Mouse (Mus musculus): ENCODE measurements around the gene Acadl. TPM values are rescaled to one million over a fixed set of nuclear protein-coding genes. Genes with fewer than 3 reads are reported as not detected.

The Acadl gene
- polyA plus RNA-seq, 1 experiment from 2014 or later: 40.7 TPM

DNA sequence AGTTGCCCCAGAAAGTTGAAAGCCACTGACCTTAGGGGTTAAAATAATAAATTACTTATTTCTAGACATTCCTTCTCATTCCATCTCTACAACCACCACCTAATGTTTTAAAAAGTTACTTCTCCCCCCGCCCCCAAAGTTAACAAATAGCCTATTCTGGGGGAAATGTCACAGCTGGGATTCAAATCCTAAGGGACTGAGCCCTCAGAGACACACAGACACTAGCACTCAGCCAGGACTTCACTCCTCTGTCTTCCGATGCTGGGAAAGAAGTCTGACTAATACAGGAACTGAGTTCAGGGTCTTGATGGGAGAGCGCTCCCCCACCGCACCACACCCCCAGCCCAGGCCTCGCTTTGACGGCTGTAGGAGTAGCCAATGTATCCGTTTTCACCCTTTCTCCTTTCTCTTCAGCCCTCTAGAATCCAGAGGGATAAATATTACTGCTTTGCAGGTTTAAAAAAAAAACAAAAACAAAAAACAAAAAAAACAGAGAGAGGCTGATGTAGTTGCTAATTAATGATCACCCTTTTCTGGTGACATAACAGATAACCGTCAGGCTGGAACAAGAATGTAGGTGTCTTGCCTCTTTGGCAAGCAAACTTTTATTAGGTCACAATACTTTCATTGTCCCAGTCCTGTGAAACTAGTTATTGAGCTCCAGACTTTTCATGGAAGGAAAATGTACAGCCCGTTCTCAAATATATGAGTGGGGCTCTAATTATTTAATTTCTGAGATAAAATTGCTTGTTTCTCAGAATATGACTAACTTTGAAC is 31.1 kb downstream of the Acadl start:
- H3K27ac ChIP-seq (ENCODE audit: low read depth, low read length): no peak overlapping the region
- no peaks in the 10 kb centered on the region for H3K4me1 ChIP-seq (ENCODE audit: control insufficient read depth, insufficient read depth, low read length)
- H3K4me3 ChIP-seq (ENCODE audit: low read depth, low read length): no peak overlapping the region
- 70% methylated on average over 9 of the region's 9 CpGs for WGBS
- no peaks in the 10 kb centered on the region for H3K9me3 ChIP-seq (ENCODE audit: control insufficient read depth, low read length)
- ATAC-seq (ENCODE audit: low read depth): no peak
- H3K9ac ChIP-seq (replicated peaks; ENCODE audit: low read depth, low read length): no peak overlapping the region
- no peak overlapping the region for H3K4me2 ChIP-seq (ENCODE audit: low read depth, low read length)
- no peaks in the 10 kb centered on the region for H3K36me3 ChIP-seq (ENCODE audit: control insufficient read depth, insufficient read depth, low read length)
- H3K27me3 ChIP-seq (ENCODE audit: control insufficient read depth, insufficient read depth, low read length): no peaks in the 10 kb centered on the region

DNA sequence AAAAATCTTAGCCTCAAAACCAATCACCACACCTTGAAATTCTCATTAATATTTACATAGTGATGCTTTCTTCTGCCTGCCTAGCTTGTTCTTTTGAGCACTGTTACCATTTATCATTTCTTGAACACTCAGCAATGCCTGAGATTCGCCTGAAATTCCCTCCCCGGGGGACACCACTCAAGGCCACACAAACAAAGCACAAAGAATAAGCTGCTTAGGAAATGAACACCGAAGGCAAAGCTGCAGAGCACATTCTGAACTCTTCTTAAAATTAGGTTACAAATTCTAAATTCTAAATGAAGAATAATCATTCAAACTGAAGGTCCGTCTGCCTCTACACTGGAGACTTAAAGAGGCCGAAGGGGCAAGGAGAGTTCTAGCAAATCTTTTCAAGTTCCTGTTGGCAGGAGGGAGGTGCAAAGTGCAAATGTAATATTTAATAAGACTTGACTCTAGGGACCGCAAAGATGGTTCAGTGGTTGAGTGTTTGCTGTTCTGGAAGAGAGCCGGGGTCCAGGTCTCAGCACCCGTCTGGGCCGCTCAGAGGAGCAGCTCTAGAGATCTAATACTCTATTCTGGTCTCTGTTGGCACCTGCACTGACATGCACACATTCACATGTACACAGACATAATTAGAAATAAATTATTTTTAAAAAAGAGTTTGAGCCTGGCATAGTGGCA is 33.5 kb downstream of the Acadl start:
- H3K27ac ChIP-seq (ENCODE audit: low read depth, low read length): no peak overlapping the region
- 78% methylated on average over 9 of the region's 9 CpGs for WGBS

DNA sequence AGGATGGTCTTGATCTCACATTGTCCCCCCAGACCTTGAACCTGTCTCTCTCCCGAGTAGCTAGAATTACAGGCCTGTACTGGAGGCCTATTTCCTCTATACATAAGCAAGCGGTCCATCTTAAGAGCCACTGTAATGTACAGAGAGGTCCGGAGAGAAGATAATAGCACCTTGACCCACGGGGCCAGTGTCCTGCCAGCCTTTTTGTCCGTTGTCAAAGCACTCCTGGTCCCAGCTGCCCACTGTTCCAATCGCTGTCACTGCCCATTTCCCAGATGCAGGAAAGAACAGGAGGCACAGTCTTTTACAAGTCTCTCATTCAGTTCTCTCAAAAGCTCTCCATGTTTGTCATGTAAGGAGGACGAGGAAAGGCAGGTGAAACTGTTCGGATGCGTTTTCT is 41.1 kb downstream of the Acadl start:
- H3K9ac ChIP-seq (replicated peaks; ENCODE audit: low read depth, low read length): no peak overlapping the region
- no peak overlapping the region for H3K4me3 ChIP-seq (ENCODE audit: low read depth, low read length)
- no peaks in the 10 kb centered on the region for H3K27me3 ChIP-seq (ENCODE audit: control insufficient read depth, insufficient read depth, low read length)
- no peak overlapping the region for H3K4me2 ChIP-seq (ENCODE audit: low read depth, low read length)
- WGBS: 81% methylated on average over 9 of the region's 9 CpGs
- no peaks in the 10 kb centered on the region for H3K9me3 ChIP-seq (ENCODE audit: control insufficient read depth, low read length)
- no peaks in the 10 kb centered on the region for H3K4me1 ChIP-seq (ENCODE audit: control insufficient read depth, insufficient read depth, low read length)
- no peak overlapping the region for H3K27ac ChIP-seq (ENCODE audit: low read depth, low read length)
- no peaks in the 10 kb centered on the region for H3K36me3 ChIP-seq (ENCODE audit: control insufficient read depth, insufficient read depth, low read length)
- ATAC-seq (ENCODE audit: low read depth): no peak

More for the DNA sequence above, 33.5 kb downstream of the Acadl start:
- Histone ChIP-seq H3K4me2 (ENCODE audit: low read depth, low read length) (no peak overlapping the region), H3K9ac (replicated peaks; ENCODE audit: low read depth, low read length) (no peak overlapping the region), H3K4me1 (ENCODE audit: control insufficient read depth, insufficient read depth, low read length) (no peaks in the 10 kb centered on the region), H3K27me3 (ENCODE audit: control insufficient read depth, insufficient read depth, low read length) (no peaks in the 10 kb centered on the region), H3K9me3 (ENCODE audit: control insufficient read depth, low read length) (no peaks in the 10 kb centered on the region), H3K4me3 (ENCODE audit: low read depth, low read length) (no peak overlapping the region), H3K36me3 (ENCODE audit: control insufficient read depth, insufficient read depth, low read length) (no peaks in the 10 kb centered on the region)
- ATAC-seq (ENCODE audit: low read depth): no peak

DNA sequence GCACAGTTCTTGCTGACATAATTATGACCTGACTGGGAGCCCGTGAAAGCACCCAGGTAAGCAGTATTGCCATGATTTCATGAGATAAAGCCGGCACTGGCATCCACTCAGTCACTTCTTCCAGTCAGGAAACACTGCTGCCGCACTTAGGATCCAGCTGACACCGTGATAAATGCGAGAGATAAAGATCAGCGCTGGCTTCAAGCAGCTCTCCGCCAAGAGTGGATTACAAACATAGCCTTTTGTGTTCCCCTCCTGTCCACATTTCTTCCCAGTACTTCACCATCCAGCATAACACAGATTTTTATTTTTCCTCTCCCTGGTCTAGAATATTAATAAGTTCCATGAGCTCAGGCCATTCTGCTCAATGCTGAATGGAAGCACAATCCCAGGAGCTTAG is 42.8 kb downstream of the Acadl start:
- ATAC-seq (ENCODE audit: low read depth): no peak
- H3K27ac ChIP-seq (ENCODE audit: low read depth, low read length): no peak overlapping the region

DNA sequence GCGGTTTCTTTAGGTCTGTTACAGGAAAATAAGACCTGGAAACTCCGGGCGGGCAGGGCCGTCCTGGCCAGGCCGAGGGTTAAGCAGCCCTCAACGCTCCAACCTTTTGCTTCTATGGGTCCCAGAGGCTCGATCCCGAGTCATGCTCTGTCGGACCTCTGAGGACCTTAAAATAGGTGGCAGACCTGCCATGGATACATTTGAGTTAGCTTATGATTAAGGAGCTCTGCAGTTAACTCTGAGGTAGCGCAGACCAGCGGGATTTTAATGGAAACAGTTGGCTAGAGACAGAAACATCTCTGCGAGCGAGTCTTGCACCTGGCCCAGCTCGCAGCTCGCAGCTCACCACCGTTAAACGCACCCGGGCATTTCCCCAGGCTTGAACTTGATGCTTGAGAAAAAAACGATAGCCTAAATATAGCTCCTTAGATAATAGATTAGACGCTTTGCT is 45.2 kb downstream of the Acadl start:
- H3K4me2 ChIP-seq (ENCODE audit: low read depth, low read length): peak overlapping the region; percentile 48
- H3K36me3 ChIP-seq (ENCODE audit: control insufficient read depth, insufficient read depth, low read length): no peaks in the 10 kb centered on the region
- no peaks in the 10 kb centered on the region for H3K9me3 ChIP-seq (ENCODE audit: control insufficient read depth, low read length)
- peak overlapping the region; percentile 99; the same call in 1 of the 2 replicates for H3K27ac ChIP-seq (ENCODE audit: low read depth, low read length)
- H3K4me1 ChIP-seq (ENCODE audit: control insufficient read depth, insufficient read depth, low read length): peaks cover 12% of the 10 kb centered on the region
- under 1% methylated on average over 20 of the region's 20 CpGs for WGBS
- peak overlapping the region; percentile 96 for H3K9ac ChIP-seq (replicated peaks; ENCODE audit: low read depth, low read length)
- ATAC-seq (ENCODE audit: low read depth): peak; percentile 55
- peak overlapping the region; percentile 90 for H3K4me3 ChIP-seq (ENCODE audit: low read depth, low read length)
- no peaks in the 10 kb centered on the region for H3K27me3 ChIP-seq (ENCODE audit: control insufficient read depth, insufficient read depth, low read length)

More for the DNA sequence above, 42.8 kb downstream of the Acadl start:
- Histone ChIP-seq H3K4me3 (ENCODE audit: low read depth, low read length) (no peak overlapping the region), H3K4me2 (ENCODE audit: low read depth, low read length) (no peak overlapping the region), H3K9ac (replicated peaks; ENCODE audit: low read depth, low read length) (no peak overlapping the region), H3K27me3 (ENCODE audit: control insufficient read depth, insufficient read depth, low read length) (no peaks in the 10 kb centered on the region), H3K4me1 (ENCODE audit: control insufficient read depth, insufficient read depth, low read length) (peaks cover 4% of the 10 kb centered on the region), H3K36me3 (ENCODE audit: control insufficient read depth, insufficient read depth, low read length) (no peaks in the 10 kb centered on the region), H3K9me3 (ENCODE audit: control insufficient read depth, low read length) (no peaks in the 10 kb centered on the region)
- 30% methylated on average over 7 of the region's 7 CpGs for WGBS

DNA sequence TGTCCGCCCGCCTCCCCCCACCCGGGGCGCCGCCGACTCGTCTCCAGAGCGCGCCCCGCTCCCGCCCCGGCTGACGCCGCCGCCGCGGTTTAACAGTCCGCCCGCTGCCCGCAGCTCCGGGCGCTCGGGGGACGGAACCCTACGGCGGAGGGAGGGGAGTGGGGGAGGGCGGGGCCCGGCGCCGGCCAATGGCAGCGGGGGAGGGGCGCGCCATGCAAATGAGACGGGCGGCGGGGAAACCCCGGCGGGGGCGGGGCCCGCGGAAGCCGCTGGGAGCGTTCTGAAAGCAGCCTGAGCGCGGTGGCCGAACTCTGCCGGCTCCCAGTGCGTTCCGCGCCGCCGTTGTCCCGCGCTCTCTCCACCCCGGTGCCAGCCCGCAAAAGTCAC is 45.6 kb downstream of the Acadl start, which contains the start of gene Kansl1l:
Kansl1l (minus strand) TSS at position 110 of the 387 bp plus-strand sequence.
- Histone ChIP-seq H3K36me3 (ENCODE audit: control insufficient read depth, insufficient read depth, low read length) (no peaks in the 10 kb centered on the region), H3K27ac (ENCODE audit: low read depth, low read length) (peak within 1 kb of the TSS; percentile 99), H3K4me2 (ENCODE audit: low read depth, low read length) (peak within 1 kb of the TSS; percentile 72), H3K4me1 (ENCODE audit: control insufficient read depth, insufficient read depth, low read length) (peaks cover 12% of the 10 kb centered on the region), H3K27me3 (ENCODE audit: control insufficient read depth, insufficient read depth, low read length) (no peaks in the 10 kb centered on the region), H3K9me3 (ENCODE audit: control insufficient read depth, low read length) (no peaks in the 10 kb centered on the region), H3K4me3 (ENCODE audit: low read depth, low read length) (peak within 1 kb of the TSS; percentile 90), H3K9ac (replicated peaks; ENCODE audit: low read depth, low read length) (peak within 1 kb of the TSS; percentile 96)
- WGBS: under 1% methylated on average over 34 of the region's 56 CpGs
- peak; percentile 84 for ATAC-seq (ENCODE audit: low read depth)

DNA sequence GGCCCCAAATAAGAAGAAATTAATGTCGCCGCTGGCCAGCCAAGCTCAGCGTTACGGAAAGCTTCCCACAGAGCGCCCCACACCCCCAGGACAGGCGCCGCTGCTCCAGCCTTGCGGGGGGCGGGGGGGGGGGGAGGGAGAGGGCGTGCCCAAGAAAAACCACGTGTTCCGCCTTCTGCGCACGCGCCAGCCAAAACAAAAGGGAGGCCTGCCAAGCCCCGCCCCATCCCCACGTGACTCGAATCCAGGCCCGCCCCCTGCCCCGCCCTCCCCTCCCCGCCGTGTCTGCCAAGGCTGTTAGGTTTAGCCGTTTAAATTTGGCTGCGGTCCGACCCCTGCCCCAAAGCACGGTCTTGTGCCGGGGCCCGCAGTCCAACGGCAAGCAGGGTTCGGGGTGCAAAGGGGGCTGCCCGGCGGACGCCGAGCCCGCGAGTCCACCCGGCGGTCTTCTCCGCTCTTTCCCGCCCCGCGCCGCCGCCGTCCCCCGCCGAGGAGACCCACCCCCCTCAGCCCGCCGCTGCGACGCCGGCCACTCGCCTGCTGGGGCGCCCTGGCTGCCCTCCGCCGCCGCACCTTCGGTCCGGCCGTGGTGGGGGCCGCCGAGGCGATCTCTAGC is 46.1 kb downstream of the Acadl start:
- peaks cover 12% of the 10 kb centered on the region for H3K4me1 ChIP-seq (ENCODE audit: control insufficient read depth, insufficient read depth, low read length)
- peak overlapping the region; percentile 72 for H3K4me2 ChIP-seq (ENCODE audit: low read depth, low read length)
- peak; percentile 90 for ATAC-seq (ENCODE audit: low read depth)
- 0% methylated on average over 32 of the region's 63 CpGs for WGBS
- no peaks in the 10 kb centered on the region for H3K36me3 ChIP-seq (ENCODE audit: control insufficient read depth, insufficient read depth, low read length)
- peak overlapping the region; percentile 96 for H3K9ac ChIP-seq (replicated peaks; ENCODE audit: low read depth, low read length)
- no peaks in the 10 kb centered on the region for H3K27me3 ChIP-seq (ENCODE audit: control insufficient read depth, insufficient read depth, low read length)
- peak overlapping the region; percentile 99 for H3K27ac ChIP-seq (ENCODE audit: low read depth, low read length)
- H3K4me3 ChIP-seq (ENCODE audit: low read depth, low read length): peak overlapping the region; percentile 90
- no peaks in the 10 kb centered on the region for H3K9me3 ChIP-seq (ENCODE audit: control insufficient read depth, low read length)

DNA sequence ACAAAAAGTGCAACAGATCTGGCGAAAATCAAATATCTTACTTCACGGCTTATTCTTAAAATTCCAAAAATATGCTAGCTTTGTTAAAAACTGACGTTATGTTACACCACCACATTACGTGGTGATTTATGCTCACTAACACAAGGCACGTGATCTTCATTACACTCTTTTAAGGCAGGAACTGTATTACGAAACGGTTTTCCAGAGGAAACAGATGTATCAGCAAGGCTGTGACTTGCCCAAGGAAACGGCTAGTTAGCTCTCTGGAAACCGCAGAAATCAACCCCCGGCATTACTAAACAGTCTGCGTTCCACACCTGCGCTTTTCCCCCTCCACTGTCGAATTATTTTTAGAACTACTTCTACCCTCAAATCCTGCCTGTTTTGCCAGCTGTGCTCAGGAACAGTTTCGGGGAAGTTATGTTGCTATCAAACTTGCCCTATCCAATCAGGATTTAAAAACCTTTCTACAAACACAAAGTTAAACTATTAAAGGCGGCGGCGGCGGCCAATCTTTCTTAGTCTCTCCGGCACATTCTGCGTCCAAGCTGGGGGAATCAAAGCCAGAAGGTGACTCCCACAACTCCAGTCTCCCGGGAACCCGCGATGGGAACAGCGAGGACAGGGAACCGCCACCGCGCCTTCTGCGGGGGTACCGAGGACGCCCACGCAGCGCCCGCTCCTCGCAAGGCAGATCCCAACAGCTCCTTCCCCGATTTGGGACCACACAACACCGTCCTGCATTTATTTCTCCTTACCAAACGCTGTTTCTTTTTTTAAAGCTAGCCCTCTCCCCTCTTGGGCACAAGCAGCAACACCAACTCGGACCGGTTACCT is 46.9 kb downstream of the Acadl start:
- under 1% methylated on average over 39 of the region's 39 CpGs for WGBS
- peak overlapping the region; percentile 90 for H3K4me3 ChIP-seq (ENCODE audit: low read depth, low read length)
- peak overlapping the region; percentile 61 for H3K9ac ChIP-seq (replicated peaks; ENCODE audit: low read depth, low read length)
- H3K27me3 ChIP-seq (ENCODE audit: control insufficient read depth, insufficient read depth, low read length): no peaks in the 10 kb centered on the region
- no peaks in the 10 kb centered on the region for H3K9me3 ChIP-seq (ENCODE audit: control insufficient read depth, low read length)
- peak overlapping the region; percentile 99 for H3K27ac ChIP-seq (ENCODE audit: low read depth, low read length)
- ATAC-seq (ENCODE audit: low read depth): no peak; the same call in none of the 2 replicates
- peak overlapping the region; percentile 72 for H3K4me2 ChIP-seq (ENCODE audit: low read depth, low read length)
- H3K4me1 ChIP-seq (ENCODE audit: control insufficient read depth, insufficient read depth, low read length): peaks cover 12% of the 10 kb centered on the region
- H3K36me3 ChIP-seq (ENCODE audit: control insufficient read depth, insufficient read depth, low read length): no peaks in the 10 kb centered on the region
